Mouse (Mus musculus) ZHBTc4 (cell line): Measurements from ENCODE around the gene Pcdh8.

Experiments used
- DNase-seq: peaks from one replicate; pipeline ENCODE4 v3.0.0-alpha.2; 2011; ENCODE audit warnings: low read depth, low spot score

Pcdh8 gene

GRCm38 (mm10) chr14:79754157-79754556 is 17.0 kb downstream of the Pcdh8 start:
- DNase-seq, result no peak

GRCm38 (mm10) chr14:79753733-79754132 is 17.4 kb downstream of the Pcdh8 start:
- DNase-seq, result no peak

GRCm38 (mm10) chr14:79740515-79740914 is 30.6 kb downstream of the Pcdh8 start:
- no peak for DNase-seq

GRCm38 (mm10) chr14:79738441-79738840 is 32.7 kb downstream of the Pcdh8 start:
- DNase-seq, result no peak

- DNase-seq, result peak; percentile 24
Observed at GRCm38 (mm10) chr14:79737642-79738379, 33.3 kb downstream of the Pcdh8 start.

- no peak for DNase-seq
Observed at GRCm38 (mm10) chr14:79736781-79737180, 34.3 kb downstream of the Pcdh8 start.

- DNase-seq, result no peak
Observed at GRCm38 (mm10) chr14:79733501-79733900, 37.6 kb downstream of the Pcdh8 start.

- no peak for DNase-seq
Observed at GRCm38 (mm10) chr14:79728811-79729210, 42.3 kb downstream of the Pcdh8 start.

- DNase-seq, result no peak
Observed at GRCm38 (mm10) chr14:79724002-79724681, 47.0 kb downstream of the Pcdh8 start.

GRCm38 (mm10) chr14:79722228-79722627 is 48.9 kb downstream of the Pcdh8 start:
- DNase-seq, result no peak
